Mouse (Mus musculus) liver, embryonic 14.5 days (tissue): ENCODE results near the gene Ror1.

ENCODE experiments used
- CTCF ChIP-seq: IDR thresholded peaks from 2 replicates; pipeline ENCODE4 v1.5.1; 2016; ENCODE audit warnings: antibody characterized with exemption, low read depth, control low read depth
- EP300 ChIP-seq: IDR thresholded peaks from 2 replicates; pipeline ENCODE4 v1.6.1; 2016; ENCODE audit warnings: antibody characterized with exemption, low read depth

GRCm38 (mm10) chr4:100204381-100204780 lies 108.8 kb downstream of the Ror1 start:
- TF ChIP-seq CTCF (no peak), EP300 (no peak)
